Mouse (Mus musculus) adrenal gland, postnatal 25 days (tissue): ENCODE measurements around the gene Top3a. TPM values are rescaled to one million over a fixed set of nuclear protein-coding genes. Genes with fewer than 3 reads are reported as not detected.

Experiments
- DNase-seq: peaks from one replicate; pipeline ENCODE4 v3.0.0; 2021; ENCODE audit warnings: mixed read lengths
- total RNA-seq: library from RNA; stranded (reverse); gene quantifications from 2 replicates; pipeline ENCODE4 v1.2.3, GENCODE M21; 2021

The Top3a gene
- total RNA-seq, 1 experiment from 2014 or later, result 13.7 TPM

DNA sequence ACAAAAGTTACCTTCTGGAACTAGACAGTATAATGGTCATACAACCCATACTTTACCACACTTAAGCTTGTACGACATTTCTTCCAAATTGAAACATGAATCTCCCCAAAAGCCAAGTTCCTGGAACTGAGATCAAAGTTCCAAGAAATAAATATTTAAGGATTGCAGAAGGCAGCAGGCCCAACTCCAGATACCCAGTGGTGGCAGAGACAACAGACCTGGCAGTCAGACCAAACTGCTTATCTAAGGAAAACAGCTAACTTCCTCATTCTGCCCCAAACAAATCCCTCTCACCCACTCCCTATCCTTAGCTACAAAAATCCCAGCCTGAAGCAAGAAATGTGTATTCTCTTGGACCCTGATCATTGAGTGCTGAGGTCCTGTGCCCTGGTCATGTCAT lies 2.3 kb downstream of the Top3a start:
- DNase-seq, result no peak

DNA sequence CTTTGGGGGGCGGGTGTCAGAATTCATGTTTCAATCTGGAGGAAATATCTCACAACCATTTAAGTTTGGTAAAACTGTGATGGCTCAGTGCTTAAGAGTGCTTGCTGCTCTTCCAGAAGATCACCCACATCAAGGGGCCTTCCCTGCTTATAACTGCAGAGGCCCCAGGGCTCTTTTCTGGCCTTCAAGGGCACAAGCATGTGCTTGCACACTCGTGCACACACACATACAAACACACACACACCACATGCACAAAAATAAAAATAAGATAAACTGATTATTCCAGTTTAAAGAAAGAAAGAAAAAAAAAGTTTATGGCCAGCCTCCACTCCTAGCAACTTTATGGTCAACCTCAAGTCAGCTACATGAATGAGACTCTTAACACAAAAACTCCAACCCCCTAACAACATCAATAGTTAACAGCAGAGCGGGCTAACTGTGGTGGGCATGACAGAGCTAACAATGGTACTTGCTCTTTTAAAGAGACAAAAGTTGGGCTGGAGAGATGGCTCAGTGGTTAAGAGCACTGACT lies 2.9 kb downstream of the Top3a start:
- DNase-seq, result no peak

DNA sequence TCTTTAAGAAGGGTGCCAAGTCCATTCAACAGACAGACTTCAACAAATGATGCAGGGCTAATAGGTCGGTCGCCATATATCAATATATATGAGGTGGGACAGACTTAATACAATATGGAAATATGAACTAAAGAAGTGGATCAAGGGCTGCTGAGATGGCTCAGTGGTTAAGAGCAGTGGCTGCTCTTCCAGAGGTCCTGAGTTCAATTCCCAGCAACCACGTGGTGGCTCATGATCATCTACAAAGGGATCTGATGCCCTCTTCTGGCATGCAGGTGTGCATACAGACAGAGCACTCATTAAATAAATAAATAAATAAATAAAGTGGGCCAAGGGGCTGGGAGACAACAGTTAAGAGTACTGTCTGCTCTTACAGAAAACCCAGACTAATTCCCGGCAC lies 5.0 kb downstream of the Top3a start:
- no peak for DNase-seq

DNA sequence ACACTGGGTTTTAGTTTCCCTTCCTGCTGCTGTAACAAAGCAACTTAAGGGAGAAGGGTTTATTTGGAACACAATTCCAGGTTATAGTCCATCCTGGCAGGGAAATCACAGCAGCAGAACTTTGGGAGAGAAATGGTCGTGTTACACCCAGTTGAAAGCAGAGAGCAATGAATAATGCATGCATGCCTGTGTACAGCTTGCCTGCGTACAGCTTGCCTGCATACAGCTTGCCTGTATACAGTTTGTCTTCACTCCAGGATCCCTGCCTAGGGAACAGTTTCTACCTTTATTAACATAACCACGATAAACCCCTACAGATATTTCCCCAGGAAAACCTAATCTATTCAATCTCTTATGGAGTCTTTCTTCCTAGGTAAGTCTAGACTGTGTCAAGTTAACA lies 6.4 kb downstream of the Top3a start:
- no peak for DNase-seq

DNA sequence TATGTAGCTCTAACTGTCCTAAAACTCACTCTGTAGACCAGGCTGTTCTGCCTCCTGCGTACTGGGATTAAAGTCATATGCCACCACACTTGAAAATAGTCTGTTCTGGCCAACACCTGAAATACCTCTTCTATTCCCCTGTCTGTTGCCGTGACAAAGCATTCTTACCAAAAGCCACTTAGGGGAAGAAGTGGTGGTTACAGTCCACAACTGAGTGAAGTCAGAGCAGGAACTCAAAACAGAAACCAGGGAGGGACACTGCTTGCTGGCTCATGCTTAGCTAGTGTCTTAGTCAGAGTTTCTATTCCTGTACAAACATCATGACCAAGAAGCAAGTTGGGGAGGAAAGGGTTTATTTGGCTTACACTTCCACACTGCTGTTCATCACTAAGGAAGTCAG lies 7.8 kb downstream of the Top3a start:
- DNase-seq, result no peak

DNA sequence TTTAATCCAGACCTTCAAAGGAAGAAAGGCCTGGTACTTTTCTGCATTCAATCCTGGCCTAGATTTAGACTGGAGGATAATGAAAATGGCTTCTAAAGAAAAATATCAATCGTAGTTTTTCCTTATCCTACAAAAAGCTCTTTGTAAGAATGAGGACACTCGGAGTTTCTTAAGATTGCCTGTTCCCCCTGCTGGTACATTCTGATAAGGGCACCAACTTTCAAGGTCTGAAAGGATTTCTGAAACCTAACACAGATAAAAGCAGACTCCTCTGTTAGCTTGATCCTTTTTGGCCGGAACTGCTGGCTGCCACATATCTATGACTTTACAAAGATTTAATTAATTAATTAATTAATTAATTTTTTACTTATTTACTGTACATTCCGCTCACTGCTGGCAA lies 10.2 kb downstream of the Top3a start:
- no peak for DNase-seq

DNA sequence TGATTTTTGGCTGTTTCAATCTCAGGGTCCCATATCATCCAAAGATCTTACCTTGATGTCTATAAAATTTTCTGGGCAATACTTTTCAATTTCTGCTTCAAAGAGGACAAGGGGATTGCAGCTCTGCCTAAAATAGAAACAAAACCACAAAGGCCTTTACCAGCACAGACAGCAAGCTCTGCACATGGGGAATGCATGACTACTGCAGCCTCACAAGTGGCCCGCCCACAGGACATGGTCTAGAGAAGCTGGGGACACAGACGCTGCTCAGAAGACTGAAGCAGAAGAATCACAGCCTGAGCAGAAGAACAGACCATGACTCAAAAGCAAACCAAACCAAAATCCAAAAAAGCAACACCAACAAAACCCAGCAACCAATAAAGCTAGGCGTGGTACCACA lies 15.5 kb downstream of the Top3a start:
- no peak for DNase-seq

DNA sequence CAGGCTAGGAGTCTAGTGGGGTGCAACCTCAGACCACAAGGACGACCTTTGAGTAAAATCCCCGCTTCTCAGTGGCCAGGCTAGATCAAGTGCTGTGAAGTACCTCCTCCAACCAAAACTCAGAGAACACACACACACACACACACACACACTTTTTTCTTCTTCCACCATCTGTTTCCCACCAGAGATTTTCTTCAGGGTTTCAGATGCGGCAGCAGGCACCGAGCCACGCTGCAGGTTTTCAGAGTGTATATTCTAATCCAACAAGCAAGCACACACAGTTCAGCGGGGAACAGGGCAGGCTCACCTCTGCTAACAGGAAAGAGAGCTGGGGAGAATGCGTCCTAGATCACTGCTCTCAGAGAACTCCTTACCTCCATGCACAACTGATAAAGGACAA lies 21.6 kb downstream of the Top3a start:
- DNase-seq, result no peak

DNA sequence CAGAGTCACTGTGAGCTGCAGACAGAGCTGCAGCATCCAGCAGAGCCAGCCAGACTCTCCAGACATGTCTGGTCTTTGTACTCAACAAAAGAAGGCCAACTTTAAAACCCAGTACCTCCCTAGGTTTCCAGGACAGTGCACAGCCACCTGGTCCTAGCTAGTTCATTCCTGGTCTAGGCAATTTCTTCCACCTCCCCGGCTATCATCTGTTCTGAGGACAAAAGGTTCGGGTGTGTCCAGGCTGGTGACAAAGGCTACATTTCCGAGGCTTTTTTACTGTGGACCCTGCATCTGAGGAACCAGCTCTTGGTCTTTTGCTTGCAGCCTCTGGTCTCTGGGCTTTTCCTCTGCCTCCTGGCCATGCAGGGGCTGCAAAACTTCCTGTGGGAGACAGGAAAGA lies 36.8 kb downstream of the Top3a start:
- no peak for DNase-seq

DNA sequence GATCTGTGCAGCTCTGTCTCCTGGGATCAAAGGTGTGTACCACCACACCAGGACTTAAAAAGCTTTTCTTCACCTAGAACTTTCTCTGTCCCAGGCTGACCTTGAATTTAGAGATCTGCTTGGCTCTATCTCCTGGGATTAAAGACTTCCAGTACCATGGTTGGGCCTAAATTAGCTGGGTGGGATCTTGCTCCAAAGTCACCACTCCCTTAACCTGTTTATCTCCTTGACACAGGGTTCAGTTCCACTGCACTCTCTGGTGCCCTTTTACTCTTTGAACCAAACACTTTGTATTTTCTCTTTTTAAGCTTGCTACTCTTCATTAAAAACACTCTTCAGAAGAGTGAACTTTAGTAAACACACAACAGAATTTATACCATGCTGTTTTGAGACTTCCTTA lies 39.7 kb downstream of the Top3a start:
- no peak for DNase-seq

DNA sequence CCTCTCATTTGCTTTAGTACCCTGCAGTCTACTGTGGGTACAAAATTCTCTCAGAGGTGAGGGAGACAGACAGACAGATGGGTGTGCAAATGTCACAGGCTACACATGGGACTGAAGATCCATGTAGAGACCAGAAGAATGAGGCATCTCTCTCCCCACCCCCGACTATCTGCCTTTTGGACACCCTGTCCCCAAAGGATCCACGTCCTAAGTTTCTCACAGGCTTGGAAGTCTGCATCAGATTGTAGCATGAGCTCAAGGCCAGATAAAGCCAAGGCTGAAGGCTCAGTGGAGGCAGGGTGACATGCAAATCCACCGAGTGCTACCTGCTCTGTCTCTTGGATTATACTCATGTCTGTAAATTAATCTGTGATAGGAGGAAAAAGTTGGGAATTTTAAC lies 40.7 kb downstream of the Top3a start:
- no peak for DNase-seq

DNA sequence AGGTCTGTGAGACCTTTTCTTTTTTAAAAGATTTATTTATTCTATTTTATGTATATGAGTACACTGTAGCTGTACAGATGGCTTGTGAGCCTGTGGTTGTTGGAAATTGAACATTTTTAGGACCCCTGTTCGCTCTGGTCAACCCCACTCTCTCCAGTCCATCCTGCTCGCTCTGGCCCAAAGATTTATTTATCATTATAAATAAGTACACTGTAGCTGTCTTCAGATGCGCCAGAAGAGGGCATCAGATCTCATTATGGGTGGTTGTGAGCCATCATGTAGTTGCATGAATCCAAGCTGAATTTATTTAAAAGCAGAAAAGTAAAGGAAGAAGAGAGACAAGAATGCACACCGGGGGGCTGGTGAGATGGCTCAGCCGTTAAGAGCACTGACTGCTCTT lies 42.0 kb downstream of the Top3a start:
- DNase-seq, result no peak

DNA sequence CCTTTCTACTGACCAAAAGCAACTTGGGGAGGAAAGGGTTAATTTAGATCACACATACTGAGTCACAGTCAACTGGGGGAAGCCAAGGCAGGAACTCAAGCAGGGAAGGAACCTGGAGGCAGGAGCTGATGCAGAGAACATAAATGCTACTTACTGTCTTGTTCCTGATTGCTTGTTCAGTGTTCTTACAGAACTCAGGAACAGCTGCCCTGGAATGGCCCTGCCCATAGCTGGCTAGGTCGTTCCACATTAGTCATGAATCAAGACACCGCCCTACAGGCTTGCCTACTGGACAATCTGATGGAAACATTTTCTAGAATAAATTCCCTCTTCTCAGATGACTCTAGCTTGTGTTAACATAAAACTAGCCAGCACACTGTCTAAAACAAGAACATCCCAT lies 43.0 kb downstream of the Top3a start:
- no peak for DNase-seq

DNA sequence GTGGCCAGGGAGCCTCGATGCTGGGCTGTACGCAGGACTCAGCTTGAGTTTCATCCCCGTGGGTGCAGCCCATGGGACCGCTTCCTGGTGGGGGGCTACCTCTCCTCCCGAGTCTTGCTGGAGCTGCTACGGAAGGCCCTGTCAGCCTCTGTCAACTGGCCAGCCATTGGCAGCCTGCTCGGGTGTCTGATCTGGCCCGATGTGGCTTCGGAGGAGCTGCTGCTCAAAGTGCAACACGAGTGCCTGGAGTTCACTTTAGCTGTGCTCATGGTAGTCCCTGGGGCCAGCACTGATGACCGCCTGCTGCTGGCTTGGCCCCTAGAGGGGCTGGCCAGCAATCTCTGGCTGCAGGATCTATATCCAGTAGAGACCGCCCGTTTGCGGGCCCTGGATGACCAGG lies 45.9 kb downstream of the Top3a start:
- DNase-seq, result no peak

DNA sequence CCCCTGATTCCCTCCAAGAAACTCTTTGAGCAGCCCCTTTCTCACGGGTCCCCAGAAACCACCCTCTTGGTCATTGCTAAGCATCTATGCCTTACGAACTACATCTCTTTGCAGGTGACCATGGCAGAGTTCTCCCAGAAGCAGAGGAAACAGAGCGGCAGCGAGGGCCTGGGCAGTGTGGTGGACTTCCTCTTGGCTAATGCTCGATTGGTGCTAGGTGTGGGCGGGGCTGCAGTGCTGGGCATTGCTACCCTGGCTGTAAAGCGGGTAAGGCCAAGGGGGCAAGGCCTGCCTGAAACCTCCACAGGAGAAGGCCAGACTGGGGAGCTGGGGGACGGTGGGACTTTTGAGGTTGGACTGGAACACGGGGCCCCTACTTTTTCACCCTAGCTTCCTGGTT lies 47.0 kb downstream of the Top3a start:
- DNase-seq, result no peak

DNA sequence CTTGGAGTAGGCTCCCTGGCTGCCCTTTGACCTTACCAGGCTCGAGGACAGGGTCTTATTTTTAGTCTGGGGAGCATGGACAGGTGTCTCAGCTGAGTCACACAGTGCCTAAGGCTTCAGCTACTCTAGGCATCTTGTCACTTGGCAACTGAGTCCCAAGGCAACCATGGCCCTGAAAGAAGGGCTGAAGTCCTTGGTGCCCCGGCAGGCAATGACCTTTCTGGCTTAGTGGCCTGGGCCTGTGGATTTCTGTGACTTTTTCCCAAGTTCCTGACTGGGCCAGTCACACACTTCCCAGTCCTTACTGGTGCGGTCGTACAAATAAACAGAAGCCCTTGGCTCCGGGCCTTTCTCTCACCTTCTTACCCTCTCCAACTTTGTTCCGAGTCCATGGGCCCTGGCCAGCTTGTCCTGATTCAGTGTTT lies 47.9 kb downstream of the Top3a start:
- DNase-seq, result peak; percentile 35

DNA sequence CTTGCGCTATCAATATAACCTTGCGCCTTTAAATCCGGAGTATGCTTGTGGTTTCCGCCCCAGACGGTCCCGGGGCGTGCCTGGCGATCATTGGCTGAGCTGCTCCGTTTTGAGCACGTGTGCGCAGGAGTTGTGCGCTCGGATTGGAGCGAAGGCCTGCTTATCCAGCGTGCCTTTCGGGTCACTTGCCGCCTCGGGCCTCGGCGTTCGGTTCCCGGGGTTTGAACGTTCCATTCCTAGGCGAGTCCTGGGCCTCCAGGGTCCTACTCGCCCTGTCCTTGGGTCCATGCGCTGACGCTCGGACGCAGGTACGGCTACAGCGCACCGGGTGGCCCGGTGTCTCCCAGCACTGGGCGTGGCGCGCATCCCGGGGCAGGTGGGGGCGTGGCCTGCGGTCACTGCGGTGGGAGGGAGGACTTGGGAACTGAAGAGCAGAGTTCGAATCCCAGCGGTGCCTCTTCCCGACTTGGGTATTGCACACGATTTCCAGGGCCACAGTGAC lies 48.9 kb downstream of the Top3a start, which contains the start of gene Mief2:
TSS of gene Mief2 (plus strand) at position 139 of the 502 bp plus-strand sequence.
- DNase-seq, result peak; percentile 93

DNA sequence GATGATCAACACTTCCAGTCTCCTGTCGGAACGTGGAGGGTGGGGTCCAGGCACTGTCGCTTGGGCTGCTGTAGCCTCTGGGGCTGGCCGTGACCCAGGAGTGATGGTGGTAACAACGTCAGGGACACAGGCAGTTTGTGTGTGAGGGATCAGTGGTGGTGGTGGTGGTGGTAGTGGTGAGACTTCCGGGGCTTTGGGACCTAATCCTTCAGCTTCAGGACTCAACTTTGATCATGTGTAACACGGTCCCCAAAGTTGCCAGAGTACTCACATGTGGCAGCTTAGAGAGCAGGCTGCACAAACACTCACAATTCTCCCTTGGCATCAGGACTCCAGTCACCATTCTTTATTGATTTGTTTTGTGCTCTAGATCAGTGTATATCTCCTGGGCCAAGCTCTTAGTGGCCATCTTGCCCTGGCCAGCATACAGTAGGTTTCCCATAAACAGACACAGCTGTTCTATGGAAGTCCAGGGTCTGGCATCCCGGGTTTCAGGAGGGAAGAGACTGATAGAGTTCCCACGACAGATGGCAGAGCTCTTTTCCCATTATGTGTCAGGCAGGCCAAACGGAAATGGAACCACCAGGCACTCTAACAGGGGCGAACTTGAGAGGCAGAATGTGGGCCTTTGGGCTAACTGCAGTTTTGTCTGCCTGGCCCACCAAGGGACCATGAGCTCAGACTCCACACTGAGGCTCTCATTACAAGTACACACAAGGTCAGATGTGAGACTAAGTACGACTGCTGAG lies 49.6 kb downstream of the Top3a start:
- no peak for DNase-seq

DNA sequence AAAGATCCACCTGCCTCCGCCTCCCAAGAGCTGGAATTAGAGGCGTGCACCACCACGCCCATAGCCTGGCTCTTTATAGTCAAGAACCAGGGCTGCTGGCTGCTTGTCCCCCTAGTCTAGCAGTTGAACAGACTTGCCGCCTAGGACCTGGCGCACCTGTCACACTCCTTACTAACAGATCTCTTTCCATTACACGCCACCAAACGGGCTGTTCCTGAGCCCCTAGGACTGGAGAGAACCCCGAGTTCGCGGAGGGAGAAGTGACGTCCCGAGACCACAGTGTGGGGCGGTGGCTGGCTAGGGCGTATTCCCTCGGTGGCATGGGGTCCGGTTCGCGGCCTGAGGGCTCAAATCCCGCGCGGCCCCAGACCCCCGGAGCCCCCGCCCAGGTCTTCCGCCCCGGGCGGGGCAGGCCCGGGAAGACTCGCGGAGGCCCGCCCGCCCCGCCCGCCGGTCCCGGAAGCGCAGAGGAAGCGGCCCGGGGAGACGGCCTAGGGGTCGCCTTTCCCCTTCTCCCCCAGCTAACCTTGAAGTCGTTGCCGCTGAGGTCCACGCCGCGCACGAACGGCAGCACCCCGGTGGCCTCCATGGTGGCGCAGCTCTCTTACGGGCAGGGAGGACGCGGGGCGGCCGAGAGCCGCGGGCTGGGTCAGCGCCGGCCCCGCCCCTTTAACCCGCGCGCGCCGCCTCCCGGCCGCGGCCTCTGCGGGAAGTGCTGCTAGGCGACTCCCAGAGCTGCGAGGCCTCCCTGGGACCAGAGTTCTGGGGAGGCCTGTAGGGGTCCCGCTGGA lies 50.4 kb downstream of the Top3a start, which contains the start of gene Flii:
TSS of gene Flii (minus strand) at position 663 of the 791 bp plus-strand sequence.
- DNase-seq, result peak; percentile 87

DNA sequence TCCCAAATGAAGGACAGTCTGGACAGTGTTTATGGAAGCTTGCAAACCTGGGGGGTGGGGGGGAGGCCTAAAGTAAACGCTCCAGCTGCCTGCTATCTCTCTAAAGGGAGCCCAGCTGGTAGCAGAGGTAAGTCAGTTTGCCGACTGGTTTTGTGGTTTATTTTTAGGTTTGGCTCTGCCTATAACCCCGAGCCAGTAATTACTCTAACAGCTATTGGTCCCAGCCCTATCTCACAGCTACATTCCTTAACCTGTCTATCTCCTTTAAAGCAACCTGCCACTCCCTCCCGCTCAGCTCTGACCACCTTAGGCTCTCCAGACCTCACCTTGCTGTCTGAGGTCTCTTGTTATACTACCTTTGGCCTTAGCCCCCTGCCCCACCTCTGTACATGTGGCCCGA lies 57.9 kb downstream of the Top3a start:
- DNase-seq, result no peak

DNA sequence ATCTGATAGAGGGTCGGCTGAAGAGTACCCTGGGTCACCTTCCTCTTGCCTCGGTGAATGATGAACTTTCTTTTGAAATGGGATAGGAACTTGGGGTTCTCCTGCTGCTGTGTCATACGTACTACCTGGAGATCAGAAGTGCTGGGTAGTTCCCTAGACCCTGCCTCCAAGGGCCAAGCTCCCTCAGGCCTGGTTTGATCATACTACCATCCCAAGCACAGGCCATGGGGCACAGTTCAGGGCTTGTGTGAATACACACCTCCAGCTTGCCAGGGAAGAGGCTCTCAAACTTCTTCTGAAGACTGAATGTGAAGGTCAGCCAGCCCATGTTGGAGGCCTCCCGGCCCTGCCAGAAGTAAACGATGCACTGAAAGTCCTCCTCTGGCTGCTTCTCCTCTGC lies 61.3 kb downstream of the Top3a start:
- no peak for DNase-seq

DNA sequence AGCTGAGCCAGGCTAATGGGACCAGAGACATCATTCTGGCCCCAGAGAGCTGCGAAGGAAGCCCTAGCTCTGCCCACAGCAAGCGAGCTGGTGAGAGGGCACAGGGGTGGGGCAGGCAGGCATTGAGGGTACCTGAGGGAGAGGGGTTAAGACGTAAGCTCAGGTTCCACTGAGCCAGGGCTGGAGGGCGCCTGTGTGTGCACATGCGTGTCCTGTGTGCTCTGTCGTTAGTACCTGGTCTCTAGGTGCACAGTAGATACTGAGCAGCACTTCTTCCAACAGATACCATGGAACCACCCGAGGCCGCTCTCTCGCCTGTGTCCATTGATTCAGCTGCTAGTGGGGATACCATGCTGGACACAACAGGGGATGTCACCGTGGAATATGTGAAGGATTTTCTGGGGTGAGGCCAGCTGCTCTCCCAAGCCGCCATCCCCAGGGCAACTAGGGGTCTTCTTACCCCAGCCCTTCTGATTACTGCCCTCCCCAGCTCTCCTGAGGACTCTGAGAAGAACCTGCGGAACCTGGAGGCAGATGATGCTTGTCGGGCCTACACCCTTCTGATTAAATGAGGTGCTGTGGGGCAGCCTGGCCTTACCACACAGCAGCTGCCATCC lies 64.4 kb downstream of the Top3a start:
- no peak for DNase-seq

DNA sequence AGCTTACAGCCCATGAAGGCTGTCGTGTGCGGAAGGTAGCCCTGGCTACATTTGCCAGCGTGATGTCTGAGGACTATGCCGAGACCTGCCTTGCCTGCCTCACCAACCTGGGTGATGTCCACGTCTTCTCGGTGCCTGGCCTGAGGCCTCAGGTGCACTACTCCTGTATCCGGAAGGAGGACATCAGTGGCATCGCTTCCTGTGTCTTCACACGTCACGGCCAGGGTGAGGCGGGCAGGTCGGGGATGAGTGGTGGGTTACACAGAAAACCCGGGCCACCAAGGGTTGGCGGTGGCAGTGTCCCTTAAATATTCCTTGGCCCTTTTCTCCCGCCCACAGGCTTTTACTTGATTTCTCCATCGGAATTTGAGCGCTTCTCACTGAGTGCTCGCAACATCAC lies 65.1 kb downstream of the Top3a start:
- DNase-seq, result no peak
